Mouse (Mus musculus): ENCODE results near the gene Txn1.

DNA sequence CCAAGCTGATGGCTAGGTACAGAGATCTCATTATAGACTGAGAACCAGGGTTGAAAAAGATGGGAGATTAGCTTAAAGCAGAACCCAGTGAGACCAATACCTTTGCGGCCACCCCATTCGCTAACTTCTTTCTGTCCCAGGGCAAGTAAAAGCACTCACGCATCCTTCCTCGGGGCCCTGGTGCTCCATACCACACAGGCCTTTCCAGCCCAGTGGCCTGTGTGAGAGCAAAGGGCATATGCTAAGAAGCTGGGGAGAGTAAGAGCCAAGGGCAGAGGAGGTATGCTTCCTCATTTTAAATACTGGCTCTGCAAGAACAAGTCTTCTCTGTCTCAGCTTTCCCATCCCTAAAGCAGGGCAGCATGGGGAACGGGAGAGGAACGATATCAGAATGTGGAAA, 6.3 kb downstream of the Txn1 start:
- TF ChIP-seq CTCF (IDR thresholded peaks at IDR 0.05; ENCODE audit: borderline replicate concordance, extremely low read depth, insufficient read depth, insufficient read length): no peak
- no peak for TF ChIP-seq POLR2A (IDR thresholded peaks at IDR 0.05; ENCODE audit: borderline replicate concordance, extremely low read depth, insufficient read depth, insufficient read length, poor library complexity, severe bottlenecking)
